Mouse (Mus musculus) liver, embryonic 14.5 days (tissue): ENCODE data around the gene B3gnt3. TPM values are rescaled to one million over a fixed set of nuclear protein-coding genes. Genes with fewer than 3 reads are reported as not detected.

Experiments
- ATAC-seq: fragments of 200-750 bp; cut with Nextera tagmentation; 2 replicates; pipeline ENCODE4 v1.8.0; 2017; ENCODE audit warnings: moderate number of reproducible peaks, mild to moderate bottlenecking, moderate library complexity; ENCODE audit not compliant: insufficient read depth
- DNase-seq, 3 experiments: peaks; one replicate each; pipeline ENCODE4 v3.0.0-alpha.2; 2012 to 2013; ENCODE audit warnings: low read depth in 3 of 3, low spot score in 3 of 3
- H3K27ac ChIP-seq: fragments of 300-500 bp; sonication (generic); 2 replicates; pipeline ENCODE4 v1.5.1; 2014; ENCODE audit warnings: moderate library complexity, mild to moderate bottlenecking, control low read depth, inconsistent platforms
- H3K27me3 ChIP-seq: fragments of 300-500 bp; sonication (generic); 2 replicates; pipeline ENCODE4 v1.6.1; 2014; ENCODE audit warnings: mild to moderate bottlenecking, low read length, moderate library complexity; ENCODE audit not compliant: control insufficient read depth, insufficient read depth
- H3K36me3 ChIP-seq: fragments of 300-500 bp; sonication (generic); replicated peaks from 2 replicates; pipeline ENCODE4 v1.6.1; 2014; ENCODE audit warnings: low read depth; ENCODE audit not compliant: control insufficient read depth, insufficient read depth
- H3K4me1 ChIP-seq, 2 experiments: fragments of 200-500 bp in 1 of 2; fragments of 300-500 bp in 1 of 2; sonication (generic) in 1 of 2; replicated peaks; 2 replicates each; pipeline ENCODE4 v1.6.1; 2012 to 2014; ENCODE audit warnings: antibody characterized with exemption in 1 of 2, inconsistent platforms in 1 of 2, low read length in 1 of 2; ENCODE audit not compliant: control insufficient read depth in 2 of 2, insufficient read depth in 2 of 2
- H3K4me2 ChIP-seq: fragments of 300-500 bp; sonication (generic); 2 replicates; pipeline ENCODE4 v1.6.1; 2014; ENCODE audit warnings: low read depth, mild to moderate bottlenecking, control low read depth, moderate library complexity
- H3K4me3 ChIP-seq, 2 experiments: fragments of 200-500 bp in 1 of 2; fragments of 300-500 bp in 1 of 2; sonication (generic) in 1 of 2; 2 replicates each; pipeline ENCODE4 v1.5.1; 2012 to 2014; ENCODE audit warnings: low read depth in 2 of 2, low read length in 2 of 2, mild to moderate bottlenecking in 2 of 2, control low read depth in 1 of 2, inconsistent platforms in 1 of 2, moderate library complexity in 1 of 2; ENCODE audit not compliant: insufficient read depth in 1 of 2
- H3K9ac ChIP-seq: fragments of 300-500 bp; sonication (generic); replicated peaks from 2 replicates; pipeline ENCODE4 v1.6.1; 2014; ENCODE audit warnings: mild to moderate bottlenecking, control low read depth, moderate library complexity
- H3K9me3 ChIP-seq: fragments of 300-500 bp; sonication (generic); 2 replicates; pipeline ENCODE4 v1.6.1; 2016; ENCODE audit warnings: low read length, mixed read lengths; ENCODE audit not compliant: control insufficient read depth
- CTCF ChIP-seq: IDR thresholded peaks from 2 replicates; pipeline ENCODE4 v1.5.1; 2016; ENCODE audit warnings: antibody characterized with exemption, low read depth, control low read depth
- EP300 ChIP-seq: IDR thresholded peaks from 2 replicates; pipeline ENCODE4 v1.6.1; 2016; ENCODE audit warnings: antibody characterized with exemption, low read depth
- WGBS: fragments of 180-500 bp; shearing (Covaris S2); extraction: QIAGEN DNeasy Blood & Tissue Kit; methylation state at CpG from one replicate; pipeline ENCODE4 v1.1.7; 2014; ENCODE audit not compliant: insufficient replicate concordance; 5-methylcytosine and 5-hydroxymethylcytosine counted together
- polyA plus RNA-seq, 2 experiments: library from polyadenylated mRNA; depleted of rRNA in 1 of 2; stranded (reverse) in 1 of 2; unstranded in 1 of 2; fragments of >200 nt; fragmentation: Nextera tagmentation in 1 of 2; extraction: Ambion mirVana in 1 of 2; gene quantifications; 2 replicates each; pipeline versions ENCODE4 v1.2.1 to v1.2.3; 2012 to 2014

B3gnt3 gene
- polyA plus RNA-seq, 2 experiments: 1.8 to 2.2 TPM

GRCm38 (mm10) chr8:71660325-71661120 lies 41.1 kb downstream of the B3gnt3 start:
- ATAC-seq: peak; percentile 19; the same call in 1 of the 2 replicates
- Histone ChIP-seq H3K4me1 (no peaks in the 10 kb centered on the region), H3K4me2 (no peak overlapping the region), H3K9ac (no peak overlapping the region), H3K36me3 (no peaks in the 10 kb centered on the region), H3K4me3 (no peak overlapping the region), H3K27me3 (peaks cover 17% of the 10 kb centered on the region), H3K9me3 (no peaks in the 10 kb centered on the region), H3K27ac (no peak overlapping the region)
- 10% methylated on average over 36 of the region's 36 CpGs for WGBS
- TF ChIP-seq EP300: no peak
- TF ChIP-seq CTCF: peak; percentile 97
- peak; percentile 62 to 66 (median 62) for DNase-seq

- Histone ChIP-seq H3K9ac (no peak overlapping the region), H3K4me2 (no peak overlapping the region), H3K4me1 (no peaks in the 10 kb centered on the region), H3K27ac (no peak overlapping the region), H3K27me3 (peaks cover 17% of the 10 kb centered on the region), H3K36me3 (no peaks in the 10 kb centered on the region), H3K9me3 (no peaks in the 10 kb centered on the region), H3K4me3 (no peak overlapping the region)
- DNase-seq: no peak
- no peak for ATAC-seq
- TF ChIP-seq EP300: no peak
- TF ChIP-seq CTCF: no peak
- 32% methylated on average over 1 of the region's 1 CpGs for WGBS
Observed at GRCm38 (mm10) chr8:71659751-71660150, 41.8 kb downstream of the B3gnt3 start.

DNA sequence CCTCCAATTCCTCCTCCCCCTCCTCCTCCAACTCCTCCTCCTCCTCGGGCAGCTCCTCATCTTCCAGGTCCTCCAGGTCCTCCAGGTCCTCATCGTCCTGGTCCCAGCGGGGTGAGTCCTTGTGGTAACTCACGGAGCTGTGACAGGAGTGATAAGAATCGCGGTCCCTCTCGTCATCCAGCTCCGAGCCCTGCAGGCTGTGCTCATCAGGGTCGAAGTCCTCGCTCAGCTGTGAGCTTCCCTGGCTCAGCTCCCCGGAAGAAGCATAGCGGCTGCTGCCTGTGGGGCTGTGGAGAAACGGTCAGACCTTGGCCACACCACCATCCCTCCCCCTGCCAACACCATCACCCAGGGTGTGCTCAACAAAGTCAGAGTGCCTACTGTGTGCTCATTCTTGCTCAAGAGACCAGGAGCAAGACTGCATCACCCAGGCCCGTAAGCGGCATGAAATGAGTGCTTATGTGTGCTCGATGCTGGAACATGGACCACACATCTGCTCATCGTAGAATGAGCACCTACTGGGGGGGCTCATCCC lies 43.0 kb downstream of the B3gnt3 start:
- no peaks in the 10 kb centered on the region for H3K36me3 ChIP-seq
- H3K27me3 ChIP-seq: peaks cover 23% of the 10 kb centered on the region
- ATAC-seq (no peak), DNase-seq (no peak)
- no peaks in the 10 kb centered on the region for H3K4me1 ChIP-seq
- no peak overlapping the region for H3K4me2 ChIP-seq
- H3K9ac ChIP-seq: no peak overlapping the region
- no peak overlapping the region for H3K4me3 ChIP-seq
- H3K27ac ChIP-seq: no peak overlapping the region
- WGBS: 20% methylated on average over 17 of the region's 17 CpGs
- TF ChIP-seq CTCF (no peak), EP300 (no peak)
- H3K9me3 ChIP-seq: no peaks in the 10 kb centered on the region

DNA sequence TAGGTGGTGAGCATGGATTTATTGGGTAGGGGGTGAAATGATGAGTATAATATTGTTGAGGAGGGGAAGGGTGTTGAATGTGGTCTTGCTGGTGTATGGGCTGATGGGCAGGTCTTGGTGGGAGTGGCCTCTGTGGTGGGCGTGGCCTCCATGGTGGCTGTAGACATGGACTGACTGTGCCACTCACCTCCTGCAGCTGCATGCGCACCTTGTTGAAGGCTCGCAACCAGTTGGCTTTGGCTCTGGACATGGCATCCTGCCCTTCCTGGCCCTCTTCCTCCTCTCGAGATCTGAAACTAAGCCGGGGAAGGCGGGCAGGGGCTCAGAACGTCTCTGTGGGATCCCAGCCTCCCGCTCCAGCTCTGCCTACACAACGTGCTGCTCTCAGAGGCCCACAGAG lies 43.8 kb downstream of the B3gnt3 start:
- DNase-seq (no peak), ATAC-seq (no peak)
- no peaks in the 10 kb centered on the region for H3K36me3 ChIP-seq
- H3K4me1 ChIP-seq: no peaks in the 10 kb centered on the region
- H3K9ac ChIP-seq: no peak overlapping the region
- H3K27ac ChIP-seq: no peak overlapping the region
- no peak overlapping the region for H3K4me2 ChIP-seq
- no peaks in the 10 kb centered on the region for H3K9me3 ChIP-seq
- WGBS: 23% methylated on average over 9 of the region's 9 CpGs
- TF ChIP-seq EP300 (no peak), CTCF (no peak)
- peaks cover 23% of the 10 kb centered on the region for H3K27me3 ChIP-seq
- no peak overlapping the region for H3K4me3 ChIP-seq

DNA sequence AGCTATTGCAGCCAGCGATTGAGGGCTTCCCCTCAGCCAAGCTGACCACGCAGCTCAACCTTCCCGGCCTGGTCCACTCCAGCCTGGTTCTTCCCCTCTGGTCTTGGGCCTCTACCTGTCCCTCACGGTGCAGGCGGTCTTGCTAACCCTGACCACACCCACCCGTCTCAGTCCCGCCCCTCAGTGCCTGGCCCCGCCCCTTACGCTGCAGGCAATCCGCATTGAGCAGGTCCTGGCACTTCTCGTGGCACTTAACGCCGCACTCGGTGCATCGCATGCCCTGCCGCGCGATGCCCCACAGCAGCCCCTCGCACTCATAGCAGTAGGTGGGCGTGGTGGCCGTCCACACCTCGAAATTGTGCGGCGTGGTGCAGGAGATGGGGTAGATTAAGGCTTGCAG lies 47.0 kb downstream of the B3gnt3 start:
- no peak for TF ChIP-seq EP300
- no peak for TF ChIP-seq CTCF
- ATAC-seq (peak; percentile 44; the same call in 1 of the 2 replicates), DNase-seq (no peak)
- no peaks in the 10 kb centered on the region for H3K4me1 ChIP-seq
- no peak overlapping the region for H3K9ac ChIP-seq
- WGBS: 1% methylated on average over 24 of the region's 24 CpGs
- H3K4me2 ChIP-seq: peak overlapping the region; percentile 30; the same call in 1 of the 2 replicates
- no peaks in the 10 kb centered on the region for H3K36me3 ChIP-seq
- H3K27ac ChIP-seq: no peak overlapping the region
- peaks cover 14% of the 10 kb centered on the region for H3K27me3 ChIP-seq
- no peak overlapping the region for H3K4me3 ChIP-seq
- H3K9me3 ChIP-seq: no peaks in the 10 kb centered on the region
